Mouse (Mus musculus): Measurements from ENCODE around the gene Gm21778. TPM values are rescaled to one million over a fixed set of nuclear protein-coding genes. Genes with fewer than 3 reads are reported as not detected.
"Not testable (repeated sequence)": the region's sequence is repeated elsewhere in the genome, so short reads cannot be mapped to it uniquely, and the experiment has no call there.

The Gm21778 gene
- total RNA-seq (2012; rRNA removed) = not detected in 2 replicates
- not detected in 2 replicates for total RNA-seq (2014; rRNA removed)
- polyA plus RNA-seq (2012; ENCODE audit: insufficient read length, low read depth) = not detected in 2 replicates

DNA sequence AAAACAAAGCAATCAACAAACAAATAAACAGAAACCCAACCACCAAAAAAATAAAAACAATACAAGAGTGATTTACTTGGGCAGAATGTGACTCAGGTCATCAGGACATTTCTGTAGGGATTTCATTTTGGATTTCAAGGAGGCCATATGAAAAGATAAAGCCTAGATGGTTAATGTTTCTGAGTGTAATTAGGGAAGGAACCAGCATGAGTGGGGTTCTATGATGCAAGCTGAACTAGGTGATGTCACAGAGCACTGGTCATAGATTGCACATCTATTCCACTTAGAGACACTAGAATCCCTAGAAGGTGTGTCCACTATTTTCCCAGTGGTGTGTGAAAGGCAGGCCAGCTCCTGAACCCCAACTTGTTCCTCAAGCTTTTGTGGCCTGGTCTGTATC, at the start of gene Gm21778:
Gene Gm21778, plus strand, starts transcription at position 301 of the 400 bp plus-strand sequence.
- dilution Hi-C loops (cut with MboI; ENCODE audit: extremely low pct_ligation_motif_present, extremely low pct_unique_long_range_greater_than_20kb, low sequenced_read_pairs); DNase-seq (ENCODE audit: extremely low read depth); H3K27ac ChIP-seq (ENCODE audit: insufficient read depth, low read depth); in situ Hi-C loops (cut with MboI; ENCODE audit: low pct_ligation_motif_present, low pct_unique_long_range_greater_than_20kb, low sequenced_read_pairs); H3K4me2 ChIP-seq (ENCODE audit: insufficient read depth, low read depth, poor library complexity, severe bottlenecking); H3K79me2 ChIP-seq (replicated peaks; ENCODE audit: control insufficient read depth, extremely low read depth, insufficient read depth, poor library complexity, severe bottlenecking); H3K4me3 ChIP-seq (replicated peaks in 1 of 3; ENCODE audit: low read depth in 2 of 3, low read length in 2 of 3, poor library complexity in 1 of 3); H3K4me1 ChIP-seq (ENCODE audit: control insufficient read depth in 1 of 2, insufficient read depth in 2 of 2); H3K36me3 ChIP-seq (replicated peaks in 1 of 2; ENCODE audit: control insufficient read depth in 1 of 2, insufficient read depth in 1 of 2, low read length in 1 of 2); H3K27me3 ChIP-seq (replicated peaks); H3K9me3 ChIP-seq (replicated peaks; ENCODE audit: low read length); H3K9ac ChIP-seq (ENCODE audit: insufficient read depth, low read depth): not testable (repeated sequence)

Other genes with a start within 250 kb of the Gm21778 start
- not detected in 2 replicates for gene Gm20914, start 216.5 kb upstream of the Gm21778 start, total RNA-seq (2012; rRNA removed)
- not detected in 2 replicates for gene Gm20914, start 216.5 kb upstream of the Gm21778 start, total RNA-seq (2014; rRNA removed)
- not detected in 2 replicates for gene Gm20914, start 216.5 kb upstream of the Gm21778 start, polyA plus RNA-seq (2012; ENCODE audit: insufficient read length, low read depth)
- not detected in 2 replicates for gene Gm28171, start 149.1 kb upstream of the Gm21778 start, total RNA-seq (2012; rRNA removed)
- gene Gm28171, start 149.1 kb upstream of the Gm21778 start, total RNA-seq (2014; rRNA removed) = not detected in 2 replicates
- not detected in 2 replicates for gene Gm28171, start 149.1 kb upstream of the Gm21778 start, polyA plus RNA-seq (2012; ENCODE audit: insufficient read length, low read depth)

Measured in CH12.LX (cell line).